Mouse (Mus musculus) stomach, embryonic 16.5 days (tissue): Measurements from ENCODE around the gene Sertad1. TPM values are rescaled to one million over a fixed set of nuclear protein-coding genes. Genes with fewer than 3 reads are reported as not detected.

ENCODE experiments used
- ATAC-seq: fragments of 200-750 bp; cut with Nextera tagmentation; 2 replicates; pipeline ENCODE4 v1.8.0; 2017; ENCODE audit warnings: moderate number of reproducible peaks, moderate TSS enrichment; ENCODE audit not compliant: insufficient read depth, low FRiP score
- H3K27ac ChIP-seq: fragments of 300-500 bp; sonication (generic); 2 replicates; pipeline ENCODE4 v1.5.1; 2014; ENCODE audit warnings: low read length
- H3K27me3 ChIP-seq: fragments of 300-500 bp; sonication (generic); 2 replicates; pipeline ENCODE4 v1.6.1; 2014; ENCODE audit warnings: low read length, control low read depth, mixed read lengths; ENCODE audit not compliant: control insufficient read depth, insufficient read depth
- H3K36me3 ChIP-seq: fragments of 300-500 bp; sonication (generic); 2 replicates; pipeline ENCODE4 v1.6.1; 2014; ENCODE audit warnings: low read length; ENCODE audit not compliant: control insufficient read depth, insufficient read depth
- H3K4me1 ChIP-seq: fragments of 300-500 bp; sonication (generic); 2 replicates; pipeline ENCODE4 v1.6.1; 2014; ENCODE audit warnings: low read length, control low read depth, mixed read lengths; ENCODE audit not compliant: control insufficient read depth, insufficient read depth
- H3K4me2 ChIP-seq: fragments of 300-500 bp; sonication (generic); 2 replicates; pipeline ENCODE4 v1.6.1; 2014; ENCODE audit warnings: low read depth, low read length, mixed read lengths
- H3K4me3 ChIP-seq: fragments of 300-500 bp; sonication (generic); replicated peaks from 2 replicates; pipeline ENCODE4 v1.5.1; 2014; ENCODE audit warnings: mild to moderate bottlenecking, low read length
- H3K9ac ChIP-seq: fragments of 300-500 bp; sonication (generic); 2 replicates; pipeline ENCODE4 v1.6.1; 2014; ENCODE audit warnings: low read length
- H3K9me3 ChIP-seq: fragments of 300-500 bp; sonication (generic); replicated peaks from 2 replicates; pipeline ENCODE4 v1.6.1; 2016; ENCODE audit warnings: low read length, control low read depth; ENCODE audit not compliant: control insufficient read depth
- WGBS: fragments of 180-500 bp; shearing (Covaris S2); extraction: QIAGEN DNeasy Blood & Tissue Kit; methylation state at CpG from one replicate; pipeline ENCODE4 v1.1.7; 2014; 5-methylcytosine and 5-hydroxymethylcytosine counted together
- polyA plus RNA-seq: library from polyadenylated mRNA; unstranded; fragments of >200 nt; fragmentation: Nextera tagmentation; extraction: Ambion mirVana; gene quantifications from 2 replicates; pipeline ENCODE4 v1.2.1, GENCODE M21; 2015

Sertad1 gene
- polyA plus RNA-seq, 1 experiment from 2014 or later = 42.0 TPM

DNA sequence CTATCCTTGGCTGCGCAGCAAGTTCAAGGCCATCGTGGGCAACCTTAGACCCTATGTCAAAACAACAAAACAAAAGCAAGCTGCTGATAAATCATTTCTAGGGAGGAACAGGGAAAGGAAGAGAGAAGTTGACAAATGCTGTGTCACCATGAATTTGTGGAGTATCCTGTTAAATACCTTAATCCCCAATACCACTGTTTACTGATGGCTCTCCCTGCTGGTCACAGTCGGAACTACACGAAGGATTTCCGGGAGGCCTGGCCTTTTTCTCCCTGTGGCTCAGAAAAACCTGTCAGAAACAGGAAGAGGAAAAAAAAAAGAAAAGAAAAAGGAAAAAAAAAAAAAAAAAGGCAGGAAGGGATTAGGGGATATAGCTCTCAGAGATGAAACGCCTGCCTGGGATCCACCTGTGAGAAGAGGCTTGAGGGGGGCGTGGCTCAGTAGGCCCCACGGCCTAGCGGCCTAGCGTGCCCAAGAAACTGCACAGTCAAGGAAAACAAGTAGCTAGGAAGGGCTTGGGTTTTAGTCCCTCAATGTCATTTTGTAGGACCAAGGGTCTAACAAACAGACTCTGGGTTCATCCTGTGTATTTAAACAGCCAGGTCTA is 37.4 kb upstream of the Sertad1 start:
- no peaks in the 10 kb centered on the region for H3K36me3 ChIP-seq
- no peaks in the 10 kb centered on the region for H3K9me3 ChIP-seq
- peak overlapping the region; percentile 50 for H3K27ac ChIP-seq
- H3K4me2 ChIP-seq = peak overlapping the region; percentile 78; the same call in 1 of the 2 replicates
- H3K9ac ChIP-seq = 0 out of 2 replicates have a peak overlapping the region, but pooled peaks have one; percentile 17
- WGBS = 61% methylated on average over 10 of the region's 10 CpGs
- peaks cover 17% of the 10 kb centered on the region for H3K27me3 ChIP-seq
- peaks cover 18% of the 10 kb centered on the region for H3K4me1 ChIP-seq
- ATAC-seq = no peak
- H3K4me3 ChIP-seq = peak overlapping the region; percentile 69; the same call in 1 of the 2 replicates

DNA sequence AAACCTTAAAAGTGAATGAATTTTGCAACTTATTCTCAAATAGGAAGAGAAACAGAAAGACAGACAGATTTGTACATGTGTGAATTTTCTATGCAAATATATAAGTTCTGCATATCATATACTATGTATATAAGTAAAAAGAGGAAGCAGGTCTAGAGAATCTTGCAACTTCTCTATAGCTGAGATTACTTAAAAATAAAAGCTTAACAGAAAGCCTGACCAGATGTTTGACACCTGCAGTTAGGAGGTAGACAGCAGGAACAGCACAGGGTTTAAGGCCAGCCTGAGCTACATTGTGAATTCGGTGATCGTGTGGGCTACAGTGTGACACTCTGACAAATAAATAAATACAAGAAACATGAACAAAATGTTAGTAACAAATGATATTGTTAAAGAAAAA is 35.4 kb upstream of the Sertad1 start:
- Histone ChIP-seq H3K9ac (no peak overlapping the region), H3K27ac (no peak overlapping the region), H3K4me3 (no peak overlapping the region), H3K27me3 (peaks cover 9% of the 10 kb centered on the region), H3K9me3 (no peaks in the 10 kb centered on the region), H3K4me2 (no peak overlapping the region), H3K36me3 (no peaks in the 10 kb centered on the region), H3K4me1 (peaks cover 14% of the 10 kb centered on the region)
- 88% methylated on average over 2 of the region's 2 CpGs for WGBS
- no peak for ATAC-seq

DNA sequence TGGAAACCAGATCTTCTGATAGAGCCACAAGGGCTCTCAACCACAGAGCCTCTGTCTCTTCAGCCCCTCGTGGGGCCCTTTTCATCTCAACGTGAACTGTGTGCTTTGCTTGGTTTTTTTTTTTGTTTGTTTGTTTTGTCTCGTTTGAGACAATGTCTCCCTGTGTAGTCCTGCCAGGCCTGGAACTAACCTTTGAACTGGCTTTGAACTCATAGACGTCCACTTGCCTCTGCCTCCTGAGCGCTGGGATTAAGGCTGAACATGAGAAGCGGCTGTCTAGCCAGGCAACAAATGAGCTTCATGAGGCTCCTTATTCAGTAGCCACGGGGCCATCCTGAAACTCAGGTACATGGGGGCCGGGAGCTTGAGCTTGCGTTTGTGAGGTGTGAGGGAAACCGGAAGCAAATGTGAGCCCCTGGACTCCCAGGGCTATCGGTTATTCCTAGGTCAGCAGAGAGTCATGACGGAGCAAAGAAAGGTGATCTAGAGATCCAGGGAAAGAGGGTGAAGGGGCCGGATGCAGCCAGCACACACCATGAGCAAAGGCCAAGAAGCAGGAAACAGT is 34.4 kb upstream of the Sertad1 start:
- no peak overlapping the region for H3K9ac ChIP-seq
- H3K4me2 ChIP-seq = no peak overlapping the region
- 55% methylated on average over 13 of the region's 13 CpGs for WGBS
- H3K27me3 ChIP-seq = no peaks in the 10 kb centered on the region; the same call in 1 of the 2 replicates
- no peak overlapping the region for H3K27ac ChIP-seq
- no peak for ATAC-seq
- no peaks in the 10 kb centered on the region for H3K9me3 ChIP-seq
- no peaks in the 10 kb centered on the region for H3K36me3 ChIP-seq
- peaks cover 11% of the 10 kb centered on the region; the same call in 1 of the 2 replicates for H3K4me1 ChIP-seq
- H3K4me3 ChIP-seq = no peak overlapping the region

DNA sequence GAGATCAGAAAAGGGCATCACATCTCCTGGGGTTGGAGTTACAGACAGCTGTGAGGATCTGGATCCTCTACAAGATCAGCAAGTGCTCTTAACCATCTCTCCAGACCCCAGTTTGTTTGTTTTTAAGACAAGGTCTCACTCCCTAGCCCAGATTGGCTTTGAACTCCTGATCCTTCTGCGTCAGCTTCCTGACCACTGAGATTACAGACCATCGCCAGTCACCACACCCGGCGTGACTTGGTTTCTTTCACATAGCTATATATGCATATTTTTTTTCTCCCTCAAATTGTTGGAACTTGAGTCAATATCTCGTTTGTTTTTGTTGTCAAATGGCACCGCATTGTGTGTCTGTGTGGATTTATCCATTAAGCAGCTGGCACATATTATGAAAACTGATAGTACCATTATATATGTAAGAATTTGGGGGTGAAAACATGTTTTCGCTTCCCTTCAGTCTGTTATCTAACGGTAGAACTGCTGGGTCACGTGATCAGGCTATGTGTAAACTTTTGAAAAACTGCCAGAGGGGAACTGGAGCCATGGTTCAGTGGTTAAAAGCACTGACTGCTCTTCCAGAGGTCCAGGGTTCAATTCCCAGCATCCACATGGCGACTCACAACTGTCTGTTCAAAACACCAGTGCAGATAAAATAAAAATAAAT is 32.1 kb upstream of the Sertad1 start:
- no peaks in the 10 kb centered on the region for H3K36me3 ChIP-seq
- 70% methylated on average over 10 of the region's 10 CpGs for WGBS
- ATAC-seq = no peak

DNA sequence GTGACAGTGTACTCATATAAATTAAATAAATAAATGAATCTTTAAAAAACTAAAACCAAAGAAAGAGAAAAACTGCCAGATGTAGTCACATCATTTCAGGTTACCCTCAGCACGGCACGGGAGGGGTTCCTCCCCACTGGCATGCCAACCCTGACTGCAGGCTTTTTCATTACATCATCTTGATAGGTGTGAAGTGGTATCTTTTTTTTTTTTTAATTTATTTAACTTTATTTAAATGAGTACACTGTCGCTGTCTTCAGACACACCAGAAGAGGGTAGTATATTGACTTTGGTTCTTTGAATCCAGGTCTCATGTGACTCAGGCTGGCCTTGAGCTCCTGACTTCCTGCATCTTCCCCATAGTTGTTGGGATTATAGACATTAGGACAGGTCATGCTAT is 31.4 kb upstream of the Sertad1 start:
- 86% methylated on average over 3 of the region's 3 CpGs for WGBS
- Histone ChIP-seq H3K4me1 (no peaks in the 10 kb centered on the region), H3K27me3 (no peaks in the 10 kb centered on the region), H3K27ac (no peak overlapping the region), H3K36me3 (no peaks in the 10 kb centered on the region), H3K4me3 (no peak overlapping the region), H3K9ac (no peak overlapping the region), H3K4me2 (no peak overlapping the region), H3K9me3 (no peaks in the 10 kb centered on the region)
- no peak for ATAC-seq

More for the DNA sequence above, 32.1 kb upstream of the Sertad1 start:
- H3K4me3 ChIP-seq = no peak overlapping the region
- no peak overlapping the region for H3K27ac ChIP-seq
- no peak overlapping the region for H3K4me2 ChIP-seq
- no peaks in the 10 kb centered on the region for H3K27me3 ChIP-seq
- no peaks in the 10 kb centered on the region for H3K4me1 ChIP-seq
- no peaks in the 10 kb centered on the region for H3K9me3 ChIP-seq
- no peak overlapping the region for H3K9ac ChIP-seq

DNA sequence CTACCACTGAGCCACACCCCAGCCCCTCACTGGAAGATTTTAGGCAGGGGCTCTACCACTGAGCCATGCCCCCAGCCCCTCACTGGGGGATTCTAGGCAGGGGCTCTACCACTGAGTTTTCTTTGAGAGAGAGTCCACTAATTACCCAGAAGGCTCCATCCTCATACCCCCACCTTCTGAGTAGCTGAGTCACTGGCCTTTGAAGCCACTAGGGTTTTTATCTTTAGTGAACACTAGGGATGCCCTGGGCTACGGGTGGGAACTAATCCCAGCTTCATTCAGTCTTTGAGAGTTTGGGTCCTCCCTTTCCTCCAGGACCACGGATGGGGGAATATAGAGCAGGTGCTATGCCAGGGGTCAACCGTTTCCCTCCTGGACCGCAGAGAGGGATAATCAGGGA is 28.1 kb upstream of the Sertad1 start:
- Histone ChIP-seq H3K36me3 (0 out of 2 replicates have a peak, but pooled peaks cover 1% of the 10 kb centered on the region), H3K27ac (no peak overlapping the region), H3K27me3 (no peaks in the 10 kb centered on the region), H3K9ac (no peak overlapping the region), H3K4me1 (no peaks in the 10 kb centered on the region), H3K4me3 (no peak overlapping the region), H3K4me2 (no peak overlapping the region), H3K9me3 (no peaks in the 10 kb centered on the region)
- 84% methylated on average over 4 of the region's 4 CpGs for WGBS
- ATAC-seq = no peak

DNA sequence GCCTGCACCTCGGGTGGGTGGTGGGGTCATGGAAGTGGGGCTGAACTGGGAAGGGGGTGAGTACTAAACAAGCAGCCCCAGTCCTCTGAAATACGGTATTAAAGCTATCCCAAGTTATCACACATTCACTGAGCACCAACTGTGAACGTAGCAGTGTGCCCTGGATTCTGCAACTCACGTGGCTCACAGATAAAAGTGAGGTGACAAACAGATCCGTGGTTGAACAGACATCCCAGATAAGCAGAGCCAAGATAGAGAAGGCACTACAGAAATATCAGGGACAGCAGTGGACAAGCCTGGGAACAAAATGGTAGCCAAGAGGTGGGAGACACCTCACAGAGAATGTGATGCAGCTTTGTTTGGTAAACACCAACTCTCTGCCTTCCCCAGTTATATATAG is 27.1 kb upstream of the Sertad1 start:
- 88% methylated on average over 5 of the region's 5 CpGs for WGBS
- Histone ChIP-seq H3K9me3 (no peaks in the 10 kb centered on the region), H3K9ac (no peak overlapping the region), H3K27me3 (no peaks in the 10 kb centered on the region), H3K4me1 (no peaks in the 10 kb centered on the region), H3K4me3 (no peak overlapping the region), H3K4me2 (no peak overlapping the region), H3K27ac (no peak overlapping the region), H3K36me3 (0 out of 2 replicates have a peak, but pooled peaks cover 2% of the 10 kb centered on the region)
- ATAC-seq = no peak

DNA sequence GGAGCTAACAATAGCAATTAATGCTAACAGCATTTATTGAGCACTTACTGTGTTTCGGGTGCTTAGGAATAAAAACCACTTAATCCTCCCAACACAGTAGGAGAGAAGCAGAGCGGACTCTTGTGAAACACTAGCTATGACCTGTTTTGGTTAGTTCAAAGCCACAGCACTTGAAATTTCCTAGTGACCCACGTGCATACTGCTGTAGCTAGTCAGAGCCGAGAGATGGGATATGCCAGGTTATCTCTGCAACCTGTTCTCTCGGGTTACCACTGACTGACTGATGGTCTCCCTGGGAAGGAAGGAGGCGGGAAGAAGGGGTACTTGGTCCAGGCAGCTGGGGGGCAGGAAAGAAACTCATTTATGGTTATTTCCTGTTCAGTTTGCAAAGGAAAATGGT is 26.2 kb upstream of the Sertad1 start:
- H3K4me3 ChIP-seq = no peak overlapping the region
- H3K4me2 ChIP-seq = no peak overlapping the region
- 0 out of 2 replicates have a peak, but pooled peaks cover 2% of the 10 kb centered on the region for H3K36me3 ChIP-seq
- H3K9ac ChIP-seq = no peak overlapping the region
- H3K4me1 ChIP-seq = no peaks in the 10 kb centered on the region
- no peaks in the 10 kb centered on the region for H3K27me3 ChIP-seq
- WGBS = 76% methylated on average over 6 of the region's 6 CpGs
- no peaks in the 10 kb centered on the region for H3K9me3 ChIP-seq
- no peak overlapping the region for H3K27ac ChIP-seq
- no peak for ATAC-seq

DNA sequence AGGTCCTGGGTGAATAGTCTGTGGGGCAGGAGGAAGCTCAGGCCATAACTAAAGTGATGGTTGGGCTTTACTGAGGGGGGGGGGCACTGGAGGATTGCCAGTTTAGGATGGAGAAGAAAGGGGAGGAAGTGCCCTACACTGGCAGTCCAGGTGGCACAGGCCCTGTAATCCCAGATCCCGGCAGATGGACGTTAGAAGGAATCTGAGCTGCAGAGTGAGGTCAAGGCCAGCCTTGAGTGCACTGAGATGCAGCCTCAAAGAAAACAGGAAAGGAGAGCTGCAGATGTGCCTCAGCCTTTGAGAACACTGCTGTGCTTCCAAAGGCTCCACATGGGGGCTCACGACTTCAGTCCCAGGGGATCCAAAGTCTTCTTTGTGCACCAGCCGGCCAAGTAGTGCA is 19.1 kb upstream of the Sertad1 start:
- Histone ChIP-seq H3K4me2 (no peak overlapping the region), H3K4me3 (no peak overlapping the region), H3K9ac (no peak overlapping the region), H3K27me3 (no peaks in the 10 kb centered on the region), H3K27ac (no peak overlapping the region), H3K9me3 (no peaks in the 10 kb centered on the region), H3K36me3 (0 out of 2 replicates have a peak, but pooled peaks cover 2% of the 10 kb centered on the region), H3K4me1 (no peaks in the 10 kb centered on the region)
- 29% methylated on average over 4 of the region's 4 CpGs for WGBS
- 0 out of 2 replicates have a peak, but pooled peaks have one; percentile 15 for ATAC-seq
